Mouse (Mus musculus) midbrain, embryonic 11.5 days (tissue): Measurements from ENCODE around the gene Disc1. TPM values are rescaled to one million over a fixed set of nuclear protein-coding genes. Genes with fewer than 3 reads are reported as not detected.

ENCODE experiments used
- ATAC-seq: fragments of 200-750 bp; cut with Nextera tagmentation; 2 replicates; pipeline ENCODE4 v1.8.0; 2017; ENCODE audit warnings: moderate TSS enrichment, moderate library complexity; ENCODE audit not compliant: low FRiP score
- DNase-seq: peaks from one replicate; pipeline ENCODE4 v3.0.0; 2015; ENCODE audit warnings: low spot score; ENCODE audit errors: missing footprints
- H3K27ac ChIP-seq: fragments of 300-500 bp; sonication (generic); 2 replicates; pipeline ENCODE4 v1.5.1; 2014; ENCODE audit warnings: low read depth, low read length
- H3K27me3 ChIP-seq: fragments of 300-500 bp; sonication (generic); 2 replicates; pipeline ENCODE4 v1.6.1; 2014; ENCODE audit warnings: mild to moderate bottlenecking, low read length, moderate library complexity, mixed read lengths; ENCODE audit not compliant: control insufficient read depth, insufficient read depth
- H3K36me3 ChIP-seq: fragments of 300-500 bp; sonication (generic); 2 replicates; pipeline ENCODE4 v1.6.1; 2014; ENCODE audit warnings: mild to moderate bottlenecking, low read length, moderate library complexity, mixed read lengths; ENCODE audit not compliant: control insufficient read depth, insufficient read depth
- H3K4me1 ChIP-seq: fragments of 300-500 bp; sonication (generic); 2 replicates; pipeline ENCODE4 v1.6.1; 2014; ENCODE audit warnings: low read length; ENCODE audit not compliant: control insufficient read depth, insufficient read depth
- H3K4me2 ChIP-seq: fragments of 300-500 bp; sonication (generic); 2 replicates; pipeline ENCODE4 v1.6.1; 2014; ENCODE audit warnings: mild to moderate bottlenecking, moderate library complexity
- H3K4me3 ChIP-seq: fragments of 300-500 bp; sonication (generic); 2 replicates; pipeline ENCODE4 v1.5.1; 2014; ENCODE audit warnings: low read depth, low read length
- H3K9ac ChIP-seq: fragments of 300-500 bp; sonication (generic); 2 replicates; pipeline ENCODE4 v1.6.1; 2014; ENCODE audit warnings: low read length
- H3K9me3 ChIP-seq: fragments of 300-500 bp; sonication (generic); 2 replicates; pipeline ENCODE4 v1.6.1; 2016; ENCODE audit warnings: low read length; ENCODE audit not compliant: control insufficient read depth
- WGBS: fragments of 180-500 bp; shearing (Covaris S2); extraction: QIAGEN DNeasy Blood & Tissue Kit; methylation state at CpG from one replicate; pipeline ENCODE4 v1.1.7; 2014; 5-methylcytosine and 5-hydroxymethylcytosine counted together
- polyA plus RNA-seq: library from polyadenylated mRNA; unstranded; fragments of >200 nt; fragmentation: Nextera tagmentation; extraction: Ambion mirVana; gene quantifications from 2 replicates; pipeline ENCODE4 v1.2.1, GENCODE M21; 2014

Gene Disc1
- polyA plus RNA-seq, 1 experiment from 2014 or later, result 0.82 TPM

DNA sequence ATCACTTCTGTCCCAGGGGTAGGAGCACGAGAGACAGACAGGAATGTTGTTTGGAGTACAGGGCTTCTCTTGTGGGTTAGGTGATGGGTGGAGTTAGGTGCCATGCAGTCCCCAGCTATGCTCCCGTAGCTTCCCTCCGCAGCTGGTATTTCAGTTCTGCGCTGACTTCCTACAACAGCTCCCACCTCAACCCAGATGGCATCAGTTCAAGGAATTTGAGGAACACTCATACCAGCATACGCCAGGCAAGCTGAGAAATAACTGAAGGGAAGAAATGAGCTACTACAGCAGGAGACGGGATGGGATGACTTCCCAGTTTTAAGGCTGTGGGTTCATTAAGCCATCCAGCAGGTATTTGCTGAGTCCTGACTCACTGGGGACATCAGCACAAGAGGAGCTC is 76.8 kb downstream of the Disc1 start:
- ATAC-seq (no peak), DNase-seq (peak; percentile 31)
- no peaks in the 10 kb centered on the region for H3K36me3 ChIP-seq
- H3K4me1 ChIP-seq, result peaks cover 2% of the 10 kb centered on the region; the same call in 1 of the 2 replicates
- WGBS, result 91% methylated on average over 6 of the region's 6 CpGs
- no peak overlapping the region for H3K4me3 ChIP-seq
- H3K27me3 ChIP-seq, result no peaks in the 10 kb centered on the region
- H3K9me3 ChIP-seq, result no peaks in the 10 kb centered on the region
- H3K27ac ChIP-seq, result no peak overlapping the region
- no peak overlapping the region for H3K4me2 ChIP-seq
- H3K9ac ChIP-seq, result no peak overlapping the region

DNA sequence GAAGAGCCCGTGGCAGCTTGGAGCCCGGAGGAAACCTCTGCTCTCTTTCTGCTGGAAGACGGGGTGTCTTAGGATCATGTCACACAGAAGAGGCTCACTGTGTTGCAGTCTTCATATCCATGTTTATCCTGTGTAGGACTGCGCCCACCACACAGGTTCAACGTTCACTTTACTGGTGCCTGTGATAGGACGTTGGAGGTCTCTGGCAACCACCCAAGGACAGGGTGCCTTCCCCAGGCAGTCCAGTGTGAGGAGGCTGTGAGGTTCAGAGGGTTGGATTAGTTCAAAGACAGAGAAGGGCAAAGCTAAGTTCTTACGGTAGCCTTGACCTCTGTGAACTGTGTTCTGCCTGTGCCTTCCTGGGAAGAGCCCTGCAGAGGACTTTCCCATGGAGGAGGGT is 77.3 kb downstream of the Disc1 start:
- Histone ChIP-seq H3K4me3 (no peak overlapping the region), H3K27me3 (no peaks in the 10 kb centered on the region), H3K4me1 (peaks cover 2% of the 10 kb centered on the region; the same call in 1 of the 2 replicates), H3K9me3 (no peaks in the 10 kb centered on the region), H3K27ac (no peak overlapping the region), H3K9ac (no peak overlapping the region), H3K4me2 (no peak overlapping the region), H3K36me3 (no peaks in the 10 kb centered on the region)
- DNase-seq (no peak), ATAC-seq (no peak)
- 86% methylated on average over 7 of the region's 7 CpGs for WGBS

DNA sequence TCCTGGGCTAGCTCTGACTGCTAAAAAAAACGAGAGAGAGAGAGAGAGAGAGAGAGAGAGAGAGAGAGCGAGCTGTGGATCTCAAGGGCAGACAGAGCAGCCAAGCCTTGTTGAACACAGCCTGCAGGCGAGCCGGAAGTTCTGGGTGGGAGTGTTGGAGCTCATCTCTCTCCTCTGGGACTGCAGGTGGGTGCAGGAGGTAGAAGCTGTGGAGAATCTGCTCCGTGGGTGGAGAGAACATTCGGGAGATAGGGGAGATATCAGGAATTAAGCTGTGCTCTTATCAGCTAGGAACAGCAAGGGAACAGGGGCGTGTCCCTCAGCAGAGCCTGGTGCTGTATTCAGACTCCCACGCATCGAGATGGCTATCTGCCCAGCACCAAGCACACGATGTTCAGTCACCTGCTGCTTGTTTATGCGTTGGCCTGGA is 79.7 kb downstream of the Disc1 start:
- H3K27me3 ChIP-seq, result no peaks in the 10 kb centered on the region
- H3K9ac ChIP-seq, result no peak overlapping the region
- peaks cover 2% of the 10 kb centered on the region; the same call in 1 of the 2 replicates for H3K4me1 ChIP-seq
- ATAC-seq (no peak), DNase-seq (no peak)
- no peak overlapping the region for H3K27ac ChIP-seq
- H3K4me2 ChIP-seq, result no peak overlapping the region
- 79% methylated on average over 11 of the region's 11 CpGs for WGBS
- H3K9me3 ChIP-seq, result no peaks in the 10 kb centered on the region
- H3K4me3 ChIP-seq, result no peak overlapping the region
- no peaks in the 10 kb centered on the region for H3K36me3 ChIP-seq

DNA sequence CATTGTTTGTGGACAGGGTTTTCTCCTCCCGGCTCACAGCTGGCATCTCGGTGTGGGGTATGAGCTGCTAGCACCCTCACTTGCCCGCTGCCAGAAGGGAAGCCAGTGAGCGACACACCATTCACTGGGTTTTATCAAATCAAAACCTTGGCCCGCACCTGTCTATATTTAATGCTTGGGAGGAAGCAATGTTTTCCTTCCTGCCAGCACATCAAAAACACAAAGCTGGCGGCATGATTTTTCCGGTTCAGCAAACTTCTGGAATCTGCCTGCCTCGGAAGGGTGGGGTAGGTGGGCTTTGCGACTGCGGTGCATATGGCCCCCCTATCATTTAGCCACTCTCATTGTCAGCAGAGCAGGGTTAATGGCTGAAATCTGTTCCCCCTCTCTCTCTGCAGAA is 80.9 kb downstream of the Disc1 start:
- 32% methylated on average over 10 of the region's 10 CpGs for WGBS
- no peak overlapping the region for H3K27ac ChIP-seq
- DNase-seq (no peak), ATAC-seq (no peak)
- H3K4me2 ChIP-seq, result no peak overlapping the region
- no peaks in the 10 kb centered on the region for H3K36me3 ChIP-seq
- H3K9me3 ChIP-seq, result no peaks in the 10 kb centered on the region
- no peak overlapping the region for H3K9ac ChIP-seq
- no peaks in the 10 kb centered on the region for H3K27me3 ChIP-seq
- H3K4me3 ChIP-seq, result no peak overlapping the region
- peaks cover 2% of the 10 kb centered on the region; the same call in 1 of the 2 replicates for H3K4me1 ChIP-seq

DNA sequence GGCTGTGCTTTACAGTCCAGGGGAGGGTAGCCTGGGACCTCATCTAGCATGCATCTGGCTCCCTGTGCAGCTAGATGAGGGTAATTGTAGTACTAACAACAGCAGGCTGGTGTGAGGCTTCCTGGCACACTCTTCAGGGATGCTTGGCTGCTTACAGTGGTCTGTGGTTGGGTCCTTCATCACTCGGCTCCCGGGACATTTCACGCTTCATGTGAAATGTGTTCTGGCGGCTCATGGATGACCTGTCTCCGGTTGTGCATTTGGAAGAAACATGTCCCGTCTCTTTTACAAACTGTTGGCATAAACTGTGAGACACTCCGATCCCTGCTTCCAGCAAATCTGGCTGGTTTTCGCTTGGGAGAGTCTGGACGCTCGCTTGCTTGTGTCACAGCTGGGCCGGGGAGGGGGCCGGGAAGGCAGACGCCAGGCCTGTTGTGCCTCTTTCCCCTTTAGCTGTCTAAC is 85.7 kb downstream of the Disc1 start:
- no peaks in the 10 kb centered on the region for H3K36me3 ChIP-seq
- no peaks in the 10 kb centered on the region; the same call in 1 of the 2 replicates for H3K4me1 ChIP-seq
- no peak overlapping the region for H3K9ac ChIP-seq
- no peak for DNase-seq
- H3K4me3 ChIP-seq, result no peak overlapping the region
- 69% methylated on average over 13 of the region's 13 CpGs for WGBS
- H3K9me3 ChIP-seq, result no peaks in the 10 kb centered on the region
- H3K27me3 ChIP-seq, result no peaks in the 10 kb centered on the region
- no peak overlapping the region for H3K4me2 ChIP-seq
- H3K27ac ChIP-seq, result no peak overlapping the region
- ATAC-seq, result no peak

DNA sequence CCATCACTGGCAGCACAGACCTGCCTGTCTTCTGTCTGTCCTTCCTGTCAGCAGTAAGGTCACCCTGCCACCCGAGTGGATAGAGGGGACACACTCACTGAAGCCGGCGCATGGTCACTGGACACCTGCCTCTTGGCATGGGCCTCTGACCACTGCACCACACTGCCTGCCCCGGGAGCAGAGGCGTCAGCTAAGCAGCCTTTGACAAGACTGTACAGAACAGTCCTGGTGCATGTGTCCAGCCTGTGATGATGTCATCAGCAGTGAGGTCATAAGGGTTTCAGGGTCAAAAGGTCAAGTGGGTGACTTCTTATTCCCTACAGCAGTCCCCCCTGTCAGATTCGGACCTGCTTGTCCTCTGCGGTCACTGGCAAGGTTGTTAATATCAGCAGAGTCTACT is 87.0 kb downstream of the Disc1 start:
- Histone ChIP-seq H3K27ac (no peak overlapping the region), H3K4me2 (no peak overlapping the region), H3K9ac (no peak overlapping the region), H3K36me3 (no peaks in the 10 kb centered on the region), H3K4me3 (no peak overlapping the region), H3K4me1 (no peaks in the 10 kb centered on the region), H3K27me3 (no peaks in the 10 kb centered on the region), H3K9me3 (no peaks in the 10 kb centered on the region)
- DNase-seq (peak; percentile 72), ATAC-seq (no peak)
- 87% methylated on average over 7 of the region's 7 CpGs for WGBS

DNA sequence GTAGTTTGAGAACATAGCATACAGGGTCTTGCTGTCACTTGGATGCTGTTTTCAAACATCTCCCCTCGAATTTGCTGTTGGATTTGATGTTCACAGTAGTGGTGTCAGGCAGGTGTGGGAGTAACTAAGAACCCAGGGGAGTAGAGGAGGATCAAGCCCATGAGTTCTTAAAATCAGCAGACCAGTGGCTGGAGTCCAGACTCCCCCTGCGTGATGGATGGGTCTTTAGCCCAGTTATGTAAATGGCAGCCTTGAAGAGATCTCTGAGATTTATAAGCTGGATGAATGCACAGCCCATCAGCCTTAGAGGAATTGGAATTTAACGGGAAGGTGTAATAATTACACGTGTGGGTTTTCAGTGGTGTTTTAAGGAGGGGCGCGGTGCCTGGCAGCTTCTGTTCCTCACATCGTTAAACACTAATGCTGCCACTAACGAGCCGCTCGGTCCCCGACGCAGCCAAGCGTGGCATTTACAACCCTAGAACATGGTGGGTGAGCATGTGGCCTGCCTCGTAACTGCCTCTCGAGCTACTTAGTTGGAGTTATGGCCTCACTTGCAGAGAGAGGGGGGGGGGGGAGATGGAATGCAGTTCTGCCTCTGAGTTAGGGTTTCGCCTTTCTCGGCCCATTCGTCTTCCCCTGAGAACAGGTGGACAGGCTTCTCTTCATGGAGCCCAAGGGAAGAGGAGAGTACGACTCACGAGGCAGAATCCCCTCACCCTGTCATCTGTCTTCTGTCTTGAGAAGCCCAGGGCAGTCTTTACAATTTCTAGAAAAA is 103.1 kb downstream of the Disc1 start:
- 86% methylated on average over 20 of the region's 20 CpGs for WGBS
- 0 out of 2 replicates have a peak, but pooled peaks cover 5% of the 10 kb centered on the region for H3K4me1 ChIP-seq

DNA sequence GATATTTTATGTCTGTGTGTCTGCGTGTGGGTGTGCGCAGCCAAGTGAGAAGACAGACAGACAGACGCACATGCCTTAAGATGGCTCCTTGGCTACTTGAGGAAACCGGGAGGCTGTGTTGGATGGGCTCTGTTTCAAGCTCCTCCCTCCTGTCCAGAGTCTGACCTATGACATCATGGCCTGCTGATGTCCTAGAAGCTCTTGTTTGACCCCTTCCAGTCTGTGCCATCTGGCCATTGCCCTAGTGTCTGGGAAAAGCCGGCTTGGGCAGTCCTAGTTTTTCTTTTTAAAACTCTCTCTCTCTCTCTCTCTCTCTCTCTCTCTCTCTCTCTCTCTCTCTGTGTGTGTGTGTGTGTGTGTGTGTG is 103.6 kb downstream of the Disc1 start:
- WGBS, result 85% methylated on average over 5 of the region's 5 CpGs

More for the DNA sequence above, 103.1 kb downstream of the Disc1 start:
- Histone ChIP-seq H3K9me3 (no peaks in the 10 kb centered on the region), H3K4me2 (no peak overlapping the region), H3K4me3 (no peak overlapping the region), H3K27ac (no peak overlapping the region), H3K9ac (no peak overlapping the region), H3K36me3 (no peaks in the 10 kb centered on the region), H3K27me3 (peaks cover 2% of the 10 kb centered on the region; the same call in 1 of the 2 replicates)
- DNase-seq, result peak; percentile 78
- no peak for ATAC-seq

DNA sequence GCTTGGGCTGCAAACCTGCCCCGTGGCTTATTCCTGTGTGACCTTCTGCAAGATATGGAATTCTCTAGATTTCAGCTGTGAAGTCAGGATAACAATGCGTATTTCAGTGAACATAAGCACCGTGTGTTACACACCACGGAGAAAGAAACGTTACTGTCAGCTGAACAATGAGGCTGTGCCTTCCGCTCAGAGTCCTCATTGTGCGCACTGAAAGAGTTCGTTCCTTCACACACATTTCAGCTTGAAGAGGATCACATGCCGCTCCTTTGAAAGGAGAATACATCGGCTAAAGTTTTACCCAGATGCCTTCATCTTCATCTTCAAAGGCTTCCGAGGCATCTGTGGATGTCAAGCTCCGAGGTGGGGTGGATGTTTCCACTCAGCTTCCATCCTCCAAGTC is 105.4 kb downstream of the Disc1 start:
- DNase-seq, result peak; percentile 87
- Histone ChIP-seq H3K4me2 (no peak overlapping the region), H3K9me3 (no peaks in the 10 kb centered on the region), H3K4me3 (no peak overlapping the region), H3K36me3 (no peaks in the 10 kb centered on the region), H3K9ac (no peak overlapping the region), H3K4me1 (0 out of 2 replicates have a peak, but pooled peaks cover 5% of the 10 kb centered on the region), H3K27me3 (peaks cover 2% of the 10 kb centered on the region; the same call in 1 of the 2 replicates), H3K27ac (no peak overlapping the region)
- no peak for ATAC-seq
- 46% methylated on average over 12 of the region's 12 CpGs for WGBS

More for the DNA sequence above, 103.6 kb downstream of the Disc1 start:
- H3K9ac ChIP-seq, result no peak overlapping the region
- peaks cover 2% of the 10 kb centered on the region; the same call in 1 of the 2 replicates for H3K27me3 ChIP-seq
- no peak for ATAC-seq
- no peak overlapping the region for H3K4me3 ChIP-seq
- DNase-seq, result no peak
- H3K27ac ChIP-seq, result no peak overlapping the region
- no peaks in the 10 kb centered on the region for H3K9me3 ChIP-seq
- H3K36me3 ChIP-seq, result no peaks in the 10 kb centered on the region
- H3K4me1 ChIP-seq, result 0 out of 2 replicates have a peak, but pooled peaks cover 5% of the 10 kb centered on the region
- H3K4me2 ChIP-seq, result no peak overlapping the region
